Mouse (Mus musculus): ENCODE measurements around the gene Sun1. TPM values are rescaled to one million over a fixed set of nuclear protein-coding genes. Genes with fewer than 3 reads are reported as not detected.

Sun1 gene
- polyA plus RNA-seq, 1 experiment = 49.0 TPM

DNA sequence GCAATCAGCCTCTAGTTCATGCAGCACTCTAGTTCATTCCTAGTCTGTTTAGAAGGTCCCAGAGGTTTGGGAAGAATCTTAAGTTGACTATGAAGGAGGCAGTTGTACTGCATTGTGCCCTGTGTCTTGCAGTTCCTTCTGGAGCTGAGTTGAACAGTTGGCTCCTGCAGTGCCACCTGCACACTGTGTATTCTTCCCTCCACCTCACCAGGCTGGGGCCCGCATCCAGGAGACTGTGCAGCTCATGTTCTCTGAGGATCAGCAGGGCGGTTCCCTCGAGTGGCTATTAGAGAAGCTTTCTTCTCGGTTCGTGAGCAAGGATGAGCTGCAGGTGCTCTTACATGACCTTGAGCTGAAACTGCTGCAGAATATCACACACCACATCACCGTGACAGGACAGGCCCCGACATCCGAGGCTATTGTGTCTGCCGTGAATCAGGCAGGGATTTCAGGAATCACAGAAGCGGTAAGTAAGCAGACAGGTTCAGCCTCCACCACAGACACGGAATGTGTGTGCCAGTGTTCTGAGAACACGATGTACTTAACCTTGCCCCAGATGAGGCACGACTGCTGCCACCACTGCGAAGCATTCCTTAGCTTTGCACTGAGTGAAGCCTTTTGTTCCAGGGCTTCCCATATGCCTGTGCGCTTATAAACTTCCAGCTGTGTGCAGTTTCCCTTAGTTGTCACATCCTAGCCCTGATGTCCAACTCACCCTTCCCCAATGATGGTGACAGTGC, 40.8 kb downstream of the Sun1 start:
- TF ChIP-seq POLR2A (IDR thresholded peaks at IDR 0.05; ENCODE audit: low read depth, low read length) (no peak), CTCF (IDR thresholded peaks at IDR 0.05; ENCODE audit: borderline replicate concordance, insufficient read depth, low read length) (no peak)
- Histone ChIP-seq H3K4me1 (ENCODE audit: control insufficient read depth, insufficient read depth, low read length) (no peaks in the 10 kb centered on the region), H3K4me3 (ENCODE audit: insufficient read depth, low read length) (no peak overlapping the region), H3K27ac (ENCODE audit: insufficient read depth, low read length) (no peak overlapping the region)

DNA sequence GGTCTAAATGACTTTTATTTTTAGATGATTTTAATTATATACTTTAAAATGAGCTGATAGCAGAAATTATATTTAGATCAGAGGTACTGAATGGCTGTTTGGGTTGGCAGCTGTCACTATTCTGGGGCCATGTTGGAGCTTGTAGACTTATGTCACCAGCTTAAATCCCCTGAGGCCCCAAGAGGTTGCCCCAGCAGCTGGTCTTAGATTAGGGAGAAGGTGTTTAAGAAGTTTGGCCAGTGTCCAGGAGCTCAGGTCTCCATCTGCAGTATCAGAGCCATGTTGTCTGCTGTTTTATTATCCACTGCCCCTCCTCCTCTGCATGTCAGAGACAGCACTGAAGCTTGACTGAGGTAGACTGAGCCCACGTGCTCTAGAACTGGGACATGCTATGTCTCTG, 42.9 kb downstream of the Sun1 start:
- H3K4me1 ChIP-seq (ENCODE audit: control insufficient read depth, insufficient read depth, low read length) = no peaks in the 10 kb centered on the region
- TF ChIP-seq POLR2A (IDR thresholded peaks at IDR 0.05; ENCODE audit: low read depth, low read length) (no peak), CTCF (IDR thresholded peaks at IDR 0.05; ENCODE audit: borderline replicate concordance, insufficient read depth, low read length) (no peak)
- H3K27ac ChIP-seq (ENCODE audit: insufficient read depth, low read length) = no peak overlapping the region
- no peak overlapping the region for H3K4me3 ChIP-seq (ENCODE audit: insufficient read depth, low read length)

DNA sequence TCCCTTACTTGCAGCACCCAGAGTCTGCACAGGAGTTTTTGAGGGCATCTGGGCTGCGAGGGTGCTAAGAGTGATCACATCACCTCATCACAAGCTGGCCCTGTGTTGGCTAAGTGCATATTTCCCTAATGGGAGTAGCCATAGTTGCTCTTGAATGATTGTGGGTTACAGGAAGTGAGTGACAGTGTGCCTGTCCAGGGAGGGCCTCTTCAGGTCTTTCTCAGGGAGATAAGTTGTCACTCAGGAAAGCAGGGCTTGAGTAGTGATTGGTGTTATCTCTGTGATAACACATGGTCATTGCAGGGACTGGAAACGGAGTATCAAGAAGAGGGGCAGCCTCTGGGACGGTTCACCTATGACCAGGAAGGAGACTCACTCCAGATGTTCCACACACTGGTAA, 47.3 kb downstream of the Sun1 start:
- no peak overlapping the region for H3K4me3 ChIP-seq (ENCODE audit: insufficient read depth, low read length)
- no peaks in the 10 kb centered on the region for H3K4me1 ChIP-seq (ENCODE audit: control insufficient read depth, insufficient read depth, low read length)
- H3K27ac ChIP-seq (ENCODE audit: insufficient read depth, low read length) = no peak overlapping the region
- TF ChIP-seq CTCF (IDR thresholded peaks at IDR 0.05; ENCODE audit: borderline replicate concordance, insufficient read depth, low read length) (no peak), POLR2A (IDR thresholded peaks at IDR 0.05; ENCODE audit: low read depth, low read length) (no peak)

DNA sequence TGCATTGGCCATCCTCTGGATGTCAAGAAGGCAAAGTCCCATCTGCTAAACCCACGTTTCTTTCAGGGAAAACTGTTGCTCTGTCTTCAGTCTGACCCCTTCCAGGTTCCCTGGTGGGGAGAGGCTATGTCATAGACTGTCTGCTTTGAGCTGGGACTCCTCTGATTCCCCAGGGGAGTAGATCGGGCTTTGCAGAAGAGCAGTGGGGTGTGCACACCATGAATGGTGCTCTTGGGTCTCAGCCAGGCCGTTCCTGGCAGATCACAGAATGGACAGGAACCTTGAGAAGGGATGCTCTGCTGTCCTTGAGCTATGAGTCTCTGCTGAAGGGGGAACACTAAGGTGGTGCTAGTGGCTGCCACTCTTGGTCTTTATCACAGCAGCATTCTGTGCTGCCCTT, 48.4 kb downstream of the Sun1 start:
- TF ChIP-seq POLR2A (IDR thresholded peaks at IDR 0.05; ENCODE audit: low read depth, low read length) (no peak), CTCF (IDR thresholded peaks at IDR 0.05; ENCODE audit: borderline replicate concordance, insufficient read depth, low read length) (no peak)
- Histone ChIP-seq H3K4me3 (ENCODE audit: insufficient read depth, low read length) (no peak overlapping the region), H3K27ac (ENCODE audit: insufficient read depth, low read length) (no peak overlapping the region), H3K4me1 (ENCODE audit: control insufficient read depth, insufficient read depth, low read length) (no peaks in the 10 kb centered on the region)

DNA sequence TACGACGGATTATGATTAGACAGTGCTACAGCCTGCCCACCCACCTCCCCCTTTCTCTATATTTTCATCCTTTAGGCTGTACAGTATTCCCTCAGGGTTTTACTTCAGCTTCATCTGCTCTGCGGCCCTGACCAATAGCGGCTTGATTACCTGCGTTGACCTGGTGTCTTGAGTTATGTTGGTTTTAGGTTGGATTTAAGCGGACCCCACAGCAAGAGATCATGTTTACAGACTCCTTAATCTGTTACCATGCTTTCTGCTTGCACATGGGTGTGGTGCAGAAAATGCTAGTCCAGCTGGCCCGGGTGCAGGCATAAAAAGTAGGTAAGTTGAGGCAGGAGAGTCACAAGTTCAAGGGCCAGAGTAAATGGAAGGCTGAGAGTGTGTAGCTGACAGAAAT, 50.8 kb downstream of the Sun1 start:
- TF ChIP-seq CTCF (IDR thresholded peaks at IDR 0.05; ENCODE audit: borderline replicate concordance, insufficient read depth, low read length) (no peak), POLR2A (IDR thresholded peaks at IDR 0.05; ENCODE audit: low read depth, low read length) (0 out of 2 replicates have a peak, but pooled peaks have one; percentile 7)
- no peak overlapping the region for H3K27ac ChIP-seq (ENCODE audit: insufficient read depth, low read length)

DNA sequence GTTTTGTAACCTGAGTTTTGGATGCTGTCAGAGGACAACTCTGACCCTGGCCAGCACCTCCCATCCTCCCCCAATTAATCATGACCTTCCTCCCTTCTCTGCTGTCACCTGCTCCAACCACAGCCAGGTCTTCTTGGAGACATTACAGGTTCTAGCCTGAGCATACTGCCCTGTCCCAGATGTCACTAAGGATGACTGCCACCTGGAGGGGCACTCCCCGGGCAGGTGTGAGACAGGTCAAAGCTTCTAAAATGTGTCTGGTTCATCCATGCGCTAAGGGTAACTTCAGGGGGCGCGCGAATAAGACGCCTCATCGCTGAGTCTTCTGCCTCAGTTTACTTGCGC, 51.3 kb downstream of the Sun1 start:
- peak overlapping the region; percentile 78 for H3K27ac ChIP-seq (ENCODE audit: insufficient read depth, low read length)
- TF ChIP-seq CTCF (IDR thresholded peaks at IDR 0.05; ENCODE audit: borderline replicate concordance, insufficient read depth, low read length) (no peak), POLR2A (IDR thresholded peaks at IDR 0.05; ENCODE audit: low read depth, low read length) (peak; percentile 98; the same call in 1 of the 2 replicates)
- peak overlapping the region; percentile 52 for H3K4me3 ChIP-seq (ENCODE audit: insufficient read depth, low read length)
- peaks cover 10% of the 10 kb centered on the region for H3K4me1 ChIP-seq (ENCODE audit: control insufficient read depth, insufficient read depth, low read length)

More for the DNA sequence above, 50.8 kb downstream of the Sun1 start:
- Histone ChIP-seq H3K4me1 (ENCODE audit: control insufficient read depth, insufficient read depth, low read length) (peaks cover 10% of the 10 kb centered on the region), H3K4me3 (ENCODE audit: insufficient read depth, low read length) (no peak overlapping the region; the same call in 1 of the 2 replicates)

DNA sequence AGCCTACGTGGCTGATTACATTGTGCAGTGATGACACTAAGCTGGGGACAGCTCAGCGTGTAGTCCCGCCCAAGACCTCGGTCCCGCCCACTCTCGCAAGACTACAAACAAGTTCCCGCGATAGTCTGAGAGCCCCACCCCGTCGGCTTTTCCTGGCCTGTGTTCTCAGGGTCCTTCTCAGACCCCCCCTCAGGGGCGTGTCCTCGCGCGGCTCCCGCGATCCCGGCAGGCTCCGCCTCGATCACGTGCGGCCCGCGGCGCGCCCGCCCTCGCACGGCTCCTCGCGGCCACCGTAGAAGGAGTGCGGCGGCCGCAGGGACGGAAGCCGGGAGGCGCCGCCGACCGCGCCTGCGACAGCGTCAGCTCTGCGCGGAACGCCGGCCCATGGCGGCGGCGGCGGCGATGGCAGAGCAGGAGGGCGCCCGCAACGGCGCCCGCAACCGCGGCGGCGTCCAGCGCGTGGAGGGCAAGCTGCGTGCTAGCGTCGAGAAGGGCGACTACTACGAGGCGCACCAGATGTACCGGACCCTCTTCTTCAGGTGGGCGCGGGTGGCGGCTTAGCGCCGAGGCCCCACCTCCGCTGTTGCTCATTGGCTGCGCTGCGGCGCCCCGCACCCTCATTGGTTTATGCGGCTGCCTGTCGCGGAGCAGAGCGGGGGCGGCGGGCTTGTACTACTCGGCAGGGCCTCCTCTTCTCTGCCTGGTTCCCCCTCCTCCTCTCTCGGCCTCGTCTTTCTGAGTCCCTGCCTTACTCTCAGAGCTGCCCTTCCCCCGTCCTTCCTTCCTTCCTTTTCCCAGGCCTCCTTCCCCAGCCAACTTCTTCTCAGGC, 51.9 kb downstream of the Sun1 start, which contains the start of gene Get4:
Gene Get4, plus strand, starts transcription at position 244 of the 829 bp plus-strand sequence.
- peak within 1 kb of the TSS; percentile 87 for H3K4me3 ChIP-seq (ENCODE audit: insufficient read depth, low read length)
- TF ChIP-seq CTCF (IDR thresholded peaks at IDR 0.05; ENCODE audit: borderline replicate concordance, insufficient read depth, low read length) (no peak), POLR2A (IDR thresholded peaks at IDR 0.05; ENCODE audit: low read depth, low read length) (peak; percentile 75)
- H3K27ac ChIP-seq (ENCODE audit: insufficient read depth, low read length) = peak within 1 kb of the TSS; percentile 82
- H3K4me1 ChIP-seq (ENCODE audit: control insufficient read depth, insufficient read depth, low read length) = peaks cover 10% of the 10 kb centered on the region

DNA sequence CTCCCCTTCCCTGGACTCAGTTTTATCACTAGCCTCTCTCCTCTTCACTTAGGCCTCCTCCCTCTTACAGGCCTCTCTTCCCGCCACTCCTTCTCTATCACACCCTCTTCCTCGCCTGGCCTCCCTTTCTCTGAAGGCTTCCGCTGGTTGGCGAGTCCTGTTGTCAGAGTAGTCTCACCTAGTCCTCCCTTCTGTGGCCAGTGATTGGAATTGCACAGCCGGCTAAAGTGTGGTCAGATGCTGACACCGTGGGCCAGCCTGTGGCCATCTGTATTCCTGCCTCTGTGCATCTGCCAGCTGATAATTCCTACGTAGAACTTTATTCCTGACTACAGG, 52.4 kb downstream of the Sun1 start:
- TF ChIP-seq POLR2A (IDR thresholded peaks at IDR 0.05; ENCODE audit: low read depth, low read length) (no peak), CTCF (IDR thresholded peaks at IDR 0.05; ENCODE audit: borderline replicate concordance, insufficient read depth, low read length) (no peak)
- Histone ChIP-seq H3K27ac (ENCODE audit: insufficient read depth, low read length) (peak overlapping the region; percentile 82), H3K4me1 (ENCODE audit: control insufficient read depth, insufficient read depth, low read length) (peaks cover 10% of the 10 kb centered on the region)

DNA sequence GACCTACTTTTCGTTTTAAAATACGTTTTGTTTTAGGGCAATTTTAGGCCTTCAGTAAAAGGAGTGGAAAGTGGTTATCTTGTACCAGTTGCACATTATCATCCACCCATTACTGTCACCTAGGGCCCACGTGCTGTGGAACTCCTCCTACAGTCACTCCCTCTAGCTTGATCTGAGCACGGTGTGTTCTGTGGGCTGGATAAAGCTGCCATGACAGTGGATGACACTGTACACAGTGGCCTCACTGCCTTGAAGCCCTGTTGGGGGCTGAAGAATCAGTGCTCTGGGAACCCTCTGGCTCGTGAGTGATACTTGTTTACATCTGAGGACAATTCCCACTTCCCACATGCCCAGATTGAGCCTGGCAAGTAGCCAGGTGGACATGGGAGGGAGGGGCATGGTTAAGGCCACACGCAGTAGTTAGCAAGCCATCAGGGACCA, 52.9 kb downstream of the Sun1 start:
- Histone ChIP-seq H3K4me1 (ENCODE audit: control insufficient read depth, insufficient read depth, low read length) (peaks cover 10% of the 10 kb centered on the region), H3K4me3 (ENCODE audit: insufficient read depth, low read length) (peak overlapping the region; percentile 87), H3K27ac (ENCODE audit: insufficient read depth, low read length) (peak overlapping the region; percentile 82)
- no peak for TF ChIP-seq CTCF (IDR thresholded peaks at IDR 0.05; ENCODE audit: borderline replicate concordance, insufficient read depth, low read length)
- peak; percentile 51; the same call in 1 of the 2 replicates for TF ChIP-seq POLR2A (IDR thresholded peaks at IDR 0.05; ENCODE audit: low read depth, low read length)

More for the DNA sequence above, 52.4 kb downstream of the Sun1 start:
- peak overlapping the region; percentile 87 for H3K4me3 ChIP-seq (ENCODE audit: insufficient read depth, low read length)

DNA sequence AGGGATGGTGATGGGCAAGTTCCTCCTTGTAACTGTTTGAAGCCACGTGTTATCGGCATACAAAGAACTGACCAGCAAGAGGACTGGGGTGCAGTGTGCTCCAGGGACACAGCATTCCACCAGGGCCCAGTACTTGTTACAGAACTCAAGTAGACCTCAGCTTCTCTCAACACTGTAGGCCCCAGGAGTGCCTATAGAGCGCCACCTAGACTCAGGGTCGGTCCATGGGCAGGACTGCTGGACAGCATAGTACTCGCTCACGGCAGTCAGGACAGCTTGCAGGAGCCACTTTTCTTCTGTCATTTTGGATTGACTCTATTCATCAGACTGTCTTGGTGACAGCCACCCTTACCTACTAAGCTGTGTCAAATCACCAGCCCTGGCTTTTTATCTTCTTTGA, 54.5 kb downstream of the Sun1 start:
- H3K4me3 ChIP-seq (ENCODE audit: insufficient read depth, low read length) = no peak overlapping the region
- no peak for TF ChIP-seq POLR2A (IDR thresholded peaks at IDR 0.05; ENCODE audit: low read depth, low read length)
- no peak overlapping the region for H3K27ac ChIP-seq (ENCODE audit: insufficient read depth, low read length)
- H3K4me1 ChIP-seq (ENCODE audit: control insufficient read depth, insufficient read depth, low read length) = peaks cover 13% of the 10 kb centered on the region

All from embryonic fibroblast, embryonic 13.5 days (primary cell).